Mouse (Mus musculus): ENCODE measurements around the gene Wfdc5.

GRCm38 (mm10) chr2:164188722-164189121 lies 6.2 kb upstream of the Wfdc5 start:
- TF ChIP-seq POLR2A (IDR thresholded peaks at IDR 0.05; ENCODE audit: low read depth, low read length) = no peak
- TF ChIP-seq CTCF (IDR thresholded peaks at IDR 0.05; ENCODE audit: extremely low read depth, insufficient read length, insufficient replicate concordance, low read depth, low read length) = peak; percentile 66; the same call in 1 of the 2 replicates
